Comparison of ENCODE assay signal across 28 mouse cellular contexts in genomic region chr1:180518412-180518811, GRCm38 (mm10). TPM values are rescaled to one million over a fixed set of nuclear protein-coding genes. Genes with fewer than 3 reads are reported as not detected.
DNase-seq lines count a peak whose midpoint lies in the region; ATAC-seq and TF ChIP-seq lines count a peak whose summit lies in the region.
"Had no signal": no experiment of that assay in that cellular context is flagged by ENCODE, and none has a peak within 500 bp of the region (broad histone marks: within the 10 kb centered on the region; RNA-seq: fewer than 3 reads in every experiment).

No protein-coding gene starts in this region.

- no peak for DNase-seq in heart, postnatal 0 days (ENCODE audit: low spot score)
- no peak for DNase-seq in heart, adult 8-10 months (ENCODE audit: low spot score)
- DNase-seq in midbrain, embryonic 11.5 days (ENCODE audit: low spot score, missing footprints) = peak; percentile 71
- DNase-seq in midbrain, embryonic 14.5 days = no peak
- peak; percentile 46 for DNase-seq in lung, postnatal 10 days
- DNase-seq in cerebellum, adult 9-11 months = no peak
- DNase-seq in embryonic facial prominence, embryonic 10.5 days (ENCODE audit: low spot score) = no peak
- DNase-seq in cerebellum, adult 2 months = no peak
- DNase-seq: adrenal gland, postnatal 14 days; cerebellum, adult 11 months; cerebellum, postnatal 14 days; forebrain, postnatal 0 days; gastrocnemius, postnatal 10 days; heart, postnatal 10 days; kidney, adult 9 months; kidney, postnatal 10 days; liver, postnatal 0 days; right cerebral cortex, postnatal 4 days had no signal

- no peak for TF ChIP-seq CTCF in heart, postnatal 0 days (IDR thresholded peaks at IDR 0.05; ENCODE audit: low read depth)
- TF ChIP-seq CTCF in cerebellum, adult 2 months (IDR thresholded peaks at IDR 0.05; ENCODE audit: borderline replicate concordance, insufficient read depth, low read depth, low read length) = no peak

- no peak overlapping the region for H3K4me2 ChIP-seq in heart, postnatal 0 days (ENCODE audit: low read depth, low read length)
- no peak overlapping the region for H3K4me2 ChIP-seq in midbrain, embryonic 11.5 days
- no peak overlapping the region for H3K4me2 ChIP-seq in midbrain, embryonic 14.5 days (ENCODE audit: low read length)
- H3K4me2 ChIP-seq: embryonic facial prominence, embryonic 15.5 days; forebrain, embryonic 12.5 days; heart, embryonic 12.5 days; hindbrain, embryonic 15.5 days; intestine, embryonic 15.5 days; liver, embryonic 12.5 days; midbrain, embryonic 12.5 days; neural tube, embryonic 13.5 days had no signal

- no peaks in the 10 kb centered on the region for H3K9me3 ChIP-seq in heart, postnatal 0 days (replicated peaks; ENCODE audit: control insufficient read depth, low read length)
- H3K9me3 ChIP-seq in midbrain, embryonic 11.5 days (ENCODE audit: control insufficient read depth, low read length) = no peaks in the 10 kb centered on the region
- H3K9me3 ChIP-seq in midbrain, embryonic 14.5 days (ENCODE audit: control insufficient read depth, low read length) = no peaks in the 10 kb centered on the region
- H3K9me3 ChIP-seq in embryonic facial prominence, embryonic 10.5 days = no peaks in the 10 kb centered on the region
- H3K9me3 ChIP-seq: embryonic facial prominence, embryonic 15.5 days; forebrain, embryonic 12.5 days; heart, embryonic 12.5 days; hindbrain, embryonic 10.5 days; hindbrain, embryonic 15.5 days; intestine, embryonic 15.5 days; liver, embryonic 12.5 days; midbrain, embryonic 12.5 days; neural tube, embryonic 13.5 days had no signal

- no peak for TF ChIP-seq POLR2A in cerebellum, adult 2 months (IDR thresholded peaks at IDR 0.05; ENCODE audit: borderline replicate concordance, insufficient read depth, low read length)

- 65% methylated on average over 8 of the region's 8 CpGs for WGBS in heart, postnatal 0 days
- WGBS in midbrain, embryonic 11.5 days = 86% methylated on average over 8 of the region's 8 CpGs
- WGBS in midbrain, embryonic 14.5 days = 90% methylated on average over 8 of the region's 8 CpGs
- WGBS in embryonic facial prominence, embryonic 10.5 days = 77% methylated on average over 8 of the region's 8 CpGs
- WGBS in cerebellum, adult 2 months = 90% methylated on average over 8 of the region's 8 CpGs

- H3K27me3 ChIP-seq in heart, postnatal 0 days (ENCODE audit: control insufficient read depth, insufficient read depth, low read length) = peaks cover 56% of the 10 kb centered on the region
- H3K27me3 ChIP-seq in midbrain, embryonic 11.5 days (ENCODE audit: control insufficient read depth, insufficient read depth, low read length) = no peaks in the 10 kb centered on the region
- no peaks in the 10 kb centered on the region for H3K27me3 ChIP-seq in midbrain, embryonic 14.5 days (ENCODE audit: control insufficient read depth, insufficient read depth, low read length)
- H3K27me3 ChIP-seq in embryonic facial prominence, embryonic 10.5 days (replicated peaks; ENCODE audit: low read depth, poor library complexity, severe bottlenecking) = no peaks in the 10 kb centered on the region
- no peaks in the 10 kb centered on the region for H3K27me3 ChIP-seq in cerebellum, adult 2 months (ENCODE audit: control insufficient read depth, insufficient read depth, low read length)
- H3K27me3 ChIP-seq: forebrain, embryonic 12.5 days; hindbrain, embryonic 15.5 days; intestine, embryonic 15.5 days; liver, embryonic 12.5 days; midbrain, embryonic 12.5 days; neural tube, embryonic 13.5 days had no signal

- 0 out of 2 replicates have a peak, but pooled peaks have one; percentile 24 for ATAC-seq in heart, postnatal 0 days (ENCODE audit: insufficient read depth, low read depth)
- ATAC-seq in midbrain, embryonic 11.5 days (ENCODE audit: low FRiP score) = no peak
- ATAC-seq in midbrain, embryonic 14.5 days (ENCODE audit: low FRiP score, low TSS enrichment) = no peak
- ATAC-seq: forebrain, postnatal 0 days; intestine, embryonic 15.5 days; liver, embryonic 12.5 days; liver, postnatal 0 days had no signal

- no peaks in the 10 kb centered on the region for H3K36me3 ChIP-seq in heart, postnatal 0 days (replicated peaks; ENCODE audit: control insufficient read depth, insufficient read depth, low read length)
- no peaks in the 10 kb centered on the region for H3K36me3 ChIP-seq in midbrain, embryonic 11.5 days (ENCODE audit: control insufficient read depth, insufficient read depth, low read length)
- H3K36me3 ChIP-seq in midbrain, embryonic 14.5 days (ENCODE audit: control insufficient read depth, insufficient read depth, low read length) = no peaks in the 10 kb centered on the region
- no peaks in the 10 kb centered on the region for H3K36me3 ChIP-seq in embryonic facial prominence, embryonic 10.5 days (replicated peaks)
- H3K36me3 ChIP-seq: embryonic facial prominence, embryonic 15.5 days; forebrain, embryonic 12.5 days; heart, embryonic 12.5 days; hindbrain, embryonic 10.5 days; hindbrain, embryonic 15.5 days; intestine, embryonic 15.5 days; liver, embryonic 12.5 days; midbrain, embryonic 12.5 days; neural tube, embryonic 13.5 days had no signal

- TF ChIP-seq EP300 in heart, postnatal 0 days (IDR thresholded peaks at IDR 0.05; ENCODE audit: low read depth) = no peak

- no peak overlapping the region for H3K27ac ChIP-seq in heart, postnatal 0 days (ENCODE audit: low read depth)
- no peak overlapping the region for H3K27ac ChIP-seq in midbrain, embryonic 11.5 days (ENCODE audit: low read depth, low read length)
- no peak overlapping the region for H3K27ac ChIP-seq in midbrain, embryonic 14.5 days (replicated peaks; ENCODE audit: low read depth, low read length)
- no peak overlapping the region for H3K27ac ChIP-seq in embryonic facial prominence, embryonic 10.5 days (replicated peaks)
- H3K27ac ChIP-seq in cerebellum, adult 2 months (ENCODE audit: insufficient read depth, low read length) = no peak overlapping the region
- H3K27ac ChIP-seq: embryonic facial prominence, embryonic 15.5 days; forebrain, embryonic 12.5 days; hindbrain, embryonic 10.5 days; hindbrain, embryonic 15.5 days; intestine, embryonic 15.5 days; liver, embryonic 12.5 days; midbrain, embryonic 12.5 days; neural tube, embryonic 13.5 days had no signal

- H3K9ac ChIP-seq in heart, postnatal 0 days (replicated peaks; ENCODE audit: low read depth, low read length) = no peak overlapping the region
- H3K9ac ChIP-seq in midbrain, embryonic 11.5 days (ENCODE audit: low read length) = no peak overlapping the region
- no peak overlapping the region for H3K9ac ChIP-seq in midbrain, embryonic 14.5 days (replicated peaks; ENCODE audit: low read length)
- H3K9ac ChIP-seq: embryonic facial prominence, embryonic 15.5 days; forebrain, embryonic 12.5 days; forebrain, postnatal 0 days; heart, embryonic 12.5 days; hindbrain, embryonic 15.5 days; intestine, embryonic 15.5 days; liver, embryonic 12.5 days; liver, postnatal 0 days; midbrain, embryonic 12.5 days; neural tube, embryonic 13.5 days had no signal

- H3K4me3 ChIP-seq in heart, postnatal 0 days (ENCODE audit: low read depth, low read length) = no peak overlapping the region
- H3K4me3 ChIP-seq in midbrain, embryonic 11.5 days (ENCODE audit: low read depth, low read length) = no peak overlapping the region
- H3K4me3 ChIP-seq in midbrain, embryonic 14.5 days (replicated peaks; ENCODE audit: low read depth, low read length) = no peak overlapping the region
- no peak overlapping the region for H3K4me3 ChIP-seq in embryonic facial prominence, embryonic 10.5 days
- no peak overlapping the region for H3K4me3 ChIP-seq in cerebellum, adult 2 months (replicated peaks; ENCODE audit: insufficient read depth, low read depth, low read length)
- H3K4me3 ChIP-seq: embryonic facial prominence, embryonic 15.5 days; forebrain, embryonic 12.5 days; heart, embryonic 12.5 days; hindbrain, embryonic 10.5 days; hindbrain, embryonic 15.5 days; intestine, embryonic 15.5 days; liver, embryonic 12.5 days; midbrain, embryonic 12.5 days; neural tube, embryonic 13.5 days had no signal

- H3K4me1 ChIP-seq in heart, postnatal 0 days (ENCODE audit: control insufficient read depth, insufficient read depth) = no peaks in the 10 kb centered on the region; the same call in 1 of the 2 replicates
- H3K4me1 ChIP-seq in midbrain, embryonic 11.5 days (ENCODE audit: control insufficient read depth, insufficient read depth, low read length) = no peaks in the 10 kb centered on the region
- no peaks in the 10 kb centered on the region for H3K4me1 ChIP-seq in midbrain, embryonic 14.5 days (ENCODE audit: control insufficient read depth, insufficient read depth, low read length)
- peaks cover 4% of the 10 kb centered on the region; the same call in 1 of the 2 replicates for H3K4me1 ChIP-seq in embryonic facial prominence, embryonic 10.5 days
- H3K4me1 ChIP-seq in cerebellum, adult 2 months (ENCODE audit: control insufficient read depth, insufficient read depth, low read length) = peaks cover 7% of the 10 kb centered on the region
- H3K4me1 ChIP-seq: forebrain, embryonic 12.5 days; liver, embryonic 12.5 days had no signal

RNA-seq across cellular contexts. Expression of gene Stum, which starts 35.1 kb away (rescaled TPM):
- total RNA-seq in heart, postnatal 0 days (2014; rRNA removed; ENCODE audit: low replicate concordance) = 1.0 and 11.4 TPM in 2 replicates
- polyA plus RNA-seq in heart, postnatal 0 days (2015; fragmentation: Nextera tagmentation; extraction: Ambion mirVana) = 0.49 and 0.92 TPM in 2 replicates
- total RNA-seq in heart, adult 8-10 months (2022) = 1 to 10 TPM; 2.4 to 3.2 (median 2.7) TPM
- 1.0 TPM in 2 replicates for polyA plus RNA-seq in midbrain, embryonic 11.5 days (2014; fragmentation: Nextera tagmentation; extraction: Ambion mirVana)
- 6.4 and 7.2 TPM in 2 replicates for polyA plus RNA-seq in midbrain, embryonic 14.5 days (2014; fragmentation: Nextera tagmentation; extraction: Ambion mirVana)
- 1.1 and 3.5 TPM in 2 replicates for polyA plus RNA-seq in embryonic facial prominence, embryonic 10.5 days (2016; fragmentation: Nextera tagmentation; extraction: Ambion mirVana)
- 7.3 and 8.2 TPM in 2 replicates for polyA plus RNA-seq in cerebellum, adult 2 months (2012; rRNA removed)
- total RNA-seq: megakaryocyte, adult 5-6 weeks had no signal

RNA-seq across cellular contexts. Expression of gene Parp1, which starts 50.3 kb away (rescaled TPM):
- 49.1 and 63.0 TPM in 2 replicates for total RNA-seq in heart, postnatal 0 days (2014; rRNA removed; ENCODE audit: low replicate concordance)
- polyA plus RNA-seq in heart, postnatal 0 days (2015; fragmentation: Nextera tagmentation; extraction: Ambion mirVana) = 41.3 and 45.4 TPM in 2 replicates
- total RNA-seq in heart, adult 8-10 months (2022) = 10 to 100 TPM; 53.7 to 65.2 (median 57.6) TPM
- polyA plus RNA-seq in midbrain, embryonic 11.5 days (2014; fragmentation: Nextera tagmentation; extraction: Ambion mirVana) = 188 and 213 TPM in 2 replicates
- polyA plus RNA-seq in midbrain, embryonic 14.5 days (2014; fragmentation: Nextera tagmentation; extraction: Ambion mirVana) = 73.9 and 97.4 TPM in 2 replicates
- 285 and 291 TPM in 2 replicates for polyA plus RNA-seq in embryonic facial prominence, embryonic 10.5 days (2016; fragmentation: Nextera tagmentation; extraction: Ambion mirVana)
- 58.1 and 63.1 TPM in 2 replicates for polyA plus RNA-seq in cerebellum, adult 2 months (2012; rRNA removed)

Comparison
In these comparisons a context has a peak if more than half of its experiments do, and no peak if none do; other contexts are left out.
1. DNase-seq: peak in midbrain, embryonic 11.5 days (single experiment) and lung, postnatal 10 days (single experiment); none in heart, postnatal 0 days (single experiment), heart, adult 8-10 months (single experiment), midbrain, embryonic 14.5 days (single experiment), cerebellum, adult 9-11 months (single experiment), embryonic facial prominence, embryonic 10.5 days (single experiment) and cerebellum, adult 2 months (0 of 2).